Mouse (Mus musculus) hindbrain, embryonic 16.5 days (tissue): Measurements from ENCODE around the gene Grm7. TPM values are rescaled to one million over a fixed set of nuclear protein-coding genes. Genes with fewer than 3 reads are reported as not detected.
A peak's percentile ranks its signal among the peaks of the same experiment; 100 is the strongest.

Experiments
- ATAC-seq: fragments of 200-750 bp; cut with Nextera tagmentation; 2 replicates; pipeline ENCODE4 v1.8.0; 2017; ENCODE audit warnings: moderate TSS enrichment, moderate library complexity
- H3K27ac ChIP-seq: fragments of 300-500 bp; sonication (generic); 2 replicates; pipeline ENCODE4 v1.5.1; 2014; ENCODE audit warnings: low read depth, mild to moderate bottlenecking, control low read depth, low read length, moderate library complexity
- H3K27me3 ChIP-seq: fragments of 300-500 bp; sonication (generic); replicated peaks from 2 replicates; pipeline ENCODE4 v1.6.1; 2014; ENCODE audit warnings: low read length; ENCODE audit not compliant: control insufficient read depth, insufficient read depth
- H3K36me3 ChIP-seq: fragments of 300-500 bp; sonication (generic); 2 replicates; pipeline ENCODE4 v1.6.1; 2014; ENCODE audit warnings: mild to moderate bottlenecking, low read length, moderate library complexity, mixed read lengths; ENCODE audit not compliant: control insufficient read depth, insufficient read depth
- H3K4me1 ChIP-seq: fragments of 300-500 bp; sonication (generic); 2 replicates; pipeline ENCODE4 v1.6.1; 2014; ENCODE audit warnings: low read depth, low read length; ENCODE audit not compliant: control insufficient read depth, insufficient read depth
- H3K4me2 ChIP-seq: fragments of 300-500 bp; sonication (generic); 2 replicates; pipeline ENCODE4 v1.6.1; 2014; ENCODE audit warnings: mild to moderate bottlenecking, low read length, control low read depth, moderate library complexity
- H3K4me3 ChIP-seq: fragments of 300-500 bp; sonication (generic); 2 replicates; pipeline ENCODE4 v1.5.1; 2014; ENCODE audit warnings: mild to moderate bottlenecking, low read length, control low read depth, moderate library complexity
- H3K9ac ChIP-seq: fragments of 300-500 bp; sonication (generic); 2 replicates; pipeline ENCODE4 v1.6.1; 2014; ENCODE audit warnings: low read depth, mild to moderate bottlenecking, control low read depth, low read length, moderate library complexity
- H3K9me3 ChIP-seq: fragments of 300-500 bp; sonication (generic); 2 replicates; pipeline ENCODE4 v1.6.1; 2014; ENCODE audit warnings: mild to moderate bottlenecking, low read length, moderate library complexity; ENCODE audit not compliant: control insufficient read depth
- WGBS: fragments of 180-500 bp; shearing (Covaris S2); extraction: QIAGEN DNeasy Blood & Tissue Kit; methylation state at CpG from one replicate; pipeline ENCODE4 v1.1.7; 2014; 5-methylcytosine and 5-hydroxymethylcytosine counted together
- polyA plus RNA-seq: library from polyadenylated mRNA; unstranded; fragments of >200 nt; fragmentation: Nextera tagmentation; extraction: Ambion mirVana; gene quantifications from 2 replicates; pipeline ENCODE4 v1.2.1, GENCODE M21; 2015

The Grm7 gene
- polyA plus RNA-seq, 1 experiment from 2014 or later: 42.3 TPM

GRCm38 (mm10) chr6:111371581-111372349 lies 726.4 kb downstream of the Grm7 start:
- Histone ChIP-seq H3K4me3 (no peak overlapping the region), H3K27ac (peak overlapping the region; percentile 19), H3K9ac (0 out of 2 replicates have a peak overlapping the region, but pooled peaks have one; percentile 2), H3K9me3 (no peaks in the 10 kb centered on the region), H3K27me3 (no peaks in the 10 kb centered on the region), H3K4me2 (no peak overlapping the region), H3K4me1 (peaks cover 12% of the 10 kb centered on the region), H3K36me3 (no peaks in the 10 kb centered on the region)
- 0 out of 2 replicates have a peak, but pooled peaks have one; percentile 48 for ATAC-seq
- 22% methylated on average over 4 of the region's 4 CpGs for WGBS

- no peak overlapping the region for H3K9ac ChIP-seq
Measured at GRCm38 (mm10) chr6:111372626-111373380, 727.4 kb downstream of the Grm7 start.

GRCm38 (mm10) chr6:111380710-111381109 lies 735.3 kb downstream of the Grm7 start:
- Histone ChIP-seq H3K9me3 (no peaks in the 10 kb centered on the region), H3K4me1 (no peaks in the 10 kb centered on the region), H3K27ac (no peak overlapping the region), H3K9ac (no peak overlapping the region), H3K36me3 (no peaks in the 10 kb centered on the region), H3K4me2 (no peak overlapping the region), H3K4me3 (no peak overlapping the region), H3K27me3 (no peaks in the 10 kb centered on the region)
- ATAC-seq: no peak
- WGBS: 67% methylated on average over 2 of the region's 2 CpGs

More at GRCm38 (mm10) chr6:111372626-111373380, 727.4 kb downstream of the Grm7 start:
- Histone ChIP-seq H3K4me3 (no peak overlapping the region), H3K4me1 (peaks cover 12% of the 10 kb centered on the region), H3K9me3 (no peaks in the 10 kb centered on the region), H3K27ac (peak overlapping the region; percentile 31), H3K4me2 (no peak overlapping the region), H3K27me3 (no peaks in the 10 kb centered on the region), H3K36me3 (no peaks in the 10 kb centered on the region)
- WGBS: 24% methylated on average over 11 of the region's 11 CpGs
- ATAC-seq: peak; percentile 81

- H3K36me3 ChIP-seq: no peaks in the 10 kb centered on the region
- H3K9me3 ChIP-seq: no peaks in the 10 kb centered on the region
- H3K4me1 ChIP-seq: no peaks in the 10 kb centered on the region
- no peak overlapping the region for H3K27ac ChIP-seq
- 84% methylated on average over 8 of the region's 8 CpGs for WGBS
- H3K4me3 ChIP-seq: no peak overlapping the region
- no peak for ATAC-seq
- no peaks in the 10 kb centered on the region for H3K27me3 ChIP-seq
- H3K4me2 ChIP-seq: no peak overlapping the region
- H3K9ac ChIP-seq: no peak overlapping the region
Measured at GRCm38 (mm10) chr6:111408750-111409149, 763.4 kb downstream of the Grm7 start.

GRCm38 (mm10) chr6:111424737-111425136 lies 779.4 kb downstream of the Grm7 start:
- Histone ChIP-seq H3K4me2 (no peak overlapping the region), H3K27ac (no peak overlapping the region), H3K9ac (no peak overlapping the region), H3K27me3 (no peaks in the 10 kb centered on the region), H3K4me3 (no peak overlapping the region), H3K9me3 (no peaks in the 10 kb centered on the region; the same call in 1 of the 2 replicates), H3K36me3 (no peaks in the 10 kb centered on the region), H3K4me1 (no peaks in the 10 kb centered on the region)
- peak; percentile 87 for ATAC-seq
- WGBS: 74% methylated on average over 1 of the region's 1 CpGs

GRCm38 (mm10) chr6:111446228-111446627 lies 800.8 kb downstream of the Grm7 start:
- ATAC-seq: no peak
- Histone ChIP-seq H3K9ac (no peak overlapping the region), H3K27me3 (no peaks in the 10 kb centered on the region), H3K9me3 (no peaks in the 10 kb centered on the region), H3K4me3 (no peak overlapping the region), H3K36me3 (no peaks in the 10 kb centered on the region), H3K4me1 (peaks cover 6% of the 10 kb centered on the region), H3K4me2 (no peak overlapping the region), H3K27ac (no peak overlapping the region)
- 69% methylated on average over 2 of the region's 2 CpGs for WGBS

GRCm38 (mm10) chr6:111447851-111448250 lies 802.5 kb downstream of the Grm7 start:
- H3K9ac ChIP-seq: no peak overlapping the region

GRCm38 (mm10) chr6:111449054-111449783 lies 803.8 kb downstream of the Grm7 start:
- no peak overlapping the region for H3K27ac ChIP-seq
- no peak overlapping the region for H3K4me2 ChIP-seq
- 29% methylated on average over 3 of the region's 3 CpGs for WGBS
- ATAC-seq: peak; percentile 82
- no peaks in the 10 kb centered on the region for H3K9me3 ChIP-seq
- no peaks in the 10 kb centered on the region for H3K27me3 ChIP-seq
- no peaks in the 10 kb centered on the region for H3K36me3 ChIP-seq
- H3K4me1 ChIP-seq: peaks cover 6% of the 10 kb centered on the region
- no peak overlapping the region for H3K9ac ChIP-seq
- no peak overlapping the region for H3K4me3 ChIP-seq

More at GRCm38 (mm10) chr6:111447851-111448250, 802.5 kb downstream of the Grm7 start:
- Histone ChIP-seq H3K36me3 (no peaks in the 10 kb centered on the region), H3K27ac (no peak overlapping the region), H3K4me2 (no peak overlapping the region), H3K9me3 (no peaks in the 10 kb centered on the region), H3K4me3 (no peak overlapping the region), H3K4me1 (peaks cover 6% of the 10 kb centered on the region), H3K27me3 (no peaks in the 10 kb centered on the region)
- no peak for ATAC-seq

GRCm38 (mm10) chr6:111481866-111482265 lies 836.5 kb downstream of the Grm7 start:
- Histone ChIP-seq H3K9ac (no peak overlapping the region), H3K27me3 (no peaks in the 10 kb centered on the region), H3K9me3 (no peaks in the 10 kb centered on the region), H3K27ac (no peak overlapping the region), H3K36me3 (no peaks in the 10 kb centered on the region), H3K4me1 (no peaks in the 10 kb centered on the region), H3K4me2 (no peak overlapping the region), H3K4me3 (no peak overlapping the region)
- no peak for ATAC-seq
- 19% methylated on average over 1 of the region's 1 CpGs for WGBS
